Mouse (Mus musculus) MEL-GATA-1-ER (cell line): ENCODE measurements at regions not wholly inside any gene's neighbourhood (a gene's known extent, or its start where the extent isn't known, plus 50 kb on each side); places are given as distances from the start of the nearest gene placed in this dataset.

Experiments used
- DNase-seq: peaks from one replicate; pipeline ENCODE4 v3.0.0-alpha.2; 2012; ENCODE audit warnings: low read depth; ENCODE audit errors: extremely low read depth

GRCm38 (mm10) chr12:73491370-73491769 is 54.8 kb downstream of the Tmem30b start:
- DNase-seq = no peak

DNA sequence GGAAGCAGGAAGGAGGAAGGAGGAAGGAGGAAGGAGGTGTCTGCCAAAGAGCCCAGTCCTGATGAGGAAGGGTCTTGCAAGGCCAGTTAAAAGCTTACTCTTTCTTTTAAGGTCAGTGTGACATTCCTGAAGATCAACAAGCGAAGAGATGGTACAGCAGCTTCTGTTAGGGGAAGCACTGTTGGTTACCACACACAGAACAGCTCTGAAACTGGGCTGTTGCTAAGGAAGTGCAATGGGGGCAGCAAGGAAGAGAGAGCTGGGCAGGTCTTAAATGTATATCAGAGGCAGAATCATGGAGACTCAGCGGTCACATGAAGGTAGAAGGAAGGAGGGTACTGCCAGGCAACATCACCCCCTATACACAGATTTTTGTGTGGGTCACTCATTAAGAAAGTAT is 63.3 kb downstream of the Tmem30b start:
- no peak for DNase-seq

- DNase-seq = no peak
These were observed 63.9 kb downstream of the Tmem30b start for GRCm38 (mm10) chr12:73482275-73482674.

DNA sequence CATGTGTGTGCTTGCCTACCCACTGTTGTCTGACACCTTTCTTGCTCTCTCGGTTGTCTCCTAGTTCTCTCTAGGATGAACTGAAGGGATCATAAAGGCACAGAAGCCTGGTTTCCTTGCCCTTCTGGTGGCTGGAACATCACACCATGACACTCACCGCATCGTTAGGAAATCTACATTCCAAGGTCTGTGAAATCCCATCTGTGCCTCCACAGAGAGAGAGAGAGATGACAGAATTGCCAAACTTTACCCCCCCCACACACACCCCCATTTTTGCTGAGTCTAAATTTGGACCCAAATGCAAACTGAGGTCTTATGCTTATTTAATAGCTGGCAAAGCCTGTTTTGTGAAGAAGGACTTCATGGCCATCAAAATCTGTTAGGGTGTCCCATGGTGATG is 64.5 kb downstream of the Tmem30b start:
- no peak for DNase-seq

- no peak for DNase-seq
These were observed 65.0 kb downstream of the Tmem30b start for GRCm38 (mm10) chr12:73481165-73481564.

GRCm38 (mm10) chr12:73480610-73480971 is 65.6 kb downstream of the Tmem30b start:
- DNase-seq = no peak

DNA sequence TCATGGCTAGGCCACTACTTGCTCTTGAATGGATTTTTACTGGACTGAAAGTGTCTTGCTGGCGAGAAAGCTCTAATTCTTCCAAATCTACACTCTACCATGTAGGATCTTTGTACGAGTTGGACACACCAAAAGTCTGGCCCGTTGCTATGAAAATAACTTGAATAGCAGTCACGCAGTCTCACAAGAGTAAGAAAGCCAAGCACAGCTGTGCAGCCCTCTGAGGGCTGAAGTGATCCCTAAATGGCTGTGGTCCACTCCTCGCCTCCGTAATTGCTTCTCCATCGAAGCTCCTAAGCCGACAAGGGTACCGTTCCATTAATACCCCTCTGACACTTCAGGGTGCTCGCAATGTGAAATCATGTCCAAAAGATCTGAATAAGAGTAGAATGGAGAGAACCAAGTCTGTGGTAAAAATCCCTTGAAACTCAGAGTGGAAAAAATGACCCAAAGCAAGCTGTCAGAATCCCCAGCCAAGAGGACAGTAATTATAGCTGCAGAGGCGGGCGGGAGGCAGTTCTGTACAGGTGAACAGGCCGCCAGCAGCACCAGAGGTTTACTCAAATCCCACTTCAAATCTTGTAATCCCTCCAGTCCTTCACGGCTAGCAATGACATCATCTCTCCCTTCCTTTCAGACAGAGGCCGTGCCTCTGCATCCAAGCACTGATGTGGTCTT is 66.1 kb downstream of the Tmem30b start:
- no peak for DNase-seq

DNA sequence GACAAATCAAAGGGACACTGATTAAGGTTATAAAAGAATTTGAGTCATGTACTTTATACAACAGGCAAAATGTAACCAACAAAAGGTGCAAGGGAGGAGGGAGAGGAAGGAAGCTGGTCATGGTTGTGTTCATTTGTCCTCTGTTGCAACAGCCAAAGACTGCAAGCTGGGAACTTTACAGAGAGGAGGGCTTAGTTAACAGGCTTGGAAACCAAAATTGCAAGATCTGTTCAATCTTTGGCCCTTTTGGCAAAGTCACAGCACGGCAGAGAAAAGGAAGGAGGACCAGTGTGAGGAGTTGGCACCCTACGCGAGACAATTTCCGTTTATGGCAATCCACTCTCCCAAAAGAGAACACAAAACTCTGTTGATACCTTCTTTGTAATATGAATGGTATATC is 67.6 kb downstream of the Tmem30b start:
- DNase-seq = no peak

- no peak for DNase-seq
These were observed 69.8 kb downstream of the Tmem30b start for GRCm38 (mm10) chr12:73476421-73476858.

DNA sequence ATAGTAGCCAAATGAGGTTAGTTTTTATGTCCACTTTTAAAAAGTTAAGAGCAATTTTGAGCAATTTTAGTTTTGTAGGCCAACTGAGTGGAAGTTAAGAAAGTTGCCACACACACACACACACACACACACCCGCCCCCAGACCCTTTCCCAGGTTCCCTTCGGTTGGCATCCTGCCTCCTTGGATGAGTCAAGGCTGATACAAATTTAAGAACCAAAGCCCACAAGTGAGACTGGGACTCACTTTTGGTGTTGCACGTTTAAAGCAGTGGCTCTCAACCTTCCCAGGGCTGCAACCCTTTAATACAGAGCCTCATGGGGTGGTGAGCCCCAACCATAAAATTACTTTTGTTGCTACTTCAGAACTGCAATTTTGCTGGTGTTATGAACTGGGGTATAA is 70.4 kb downstream of the Tmem30b start:
- no peak for DNase-seq

GRCm38 (mm10) chr12:73475020-73475419 is 71.2 kb downstream of the Tmem30b start:
- peak; percentile 7 for DNase-seq

DNA sequence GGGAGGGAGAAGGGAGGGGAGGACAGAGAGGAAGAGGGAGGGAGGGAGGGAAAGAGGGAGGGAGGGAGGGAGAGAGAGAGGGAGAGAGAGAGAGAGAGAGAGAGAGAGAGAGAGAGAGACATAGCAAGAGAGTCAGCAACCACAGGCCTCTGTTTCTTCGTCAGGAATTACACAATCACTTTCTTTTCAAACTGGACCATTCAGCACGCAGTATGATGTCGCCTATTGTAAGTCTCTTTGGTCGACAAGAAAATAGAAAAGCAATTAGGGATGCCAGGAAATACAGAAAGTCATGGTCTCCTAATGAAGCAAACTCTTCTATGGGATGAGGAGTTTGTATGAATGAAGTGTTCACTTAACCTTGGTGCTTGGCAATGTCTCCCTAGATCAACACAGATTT is 73.1 kb downstream of the Tmem30b start:
- no peak for DNase-seq

DNA sequence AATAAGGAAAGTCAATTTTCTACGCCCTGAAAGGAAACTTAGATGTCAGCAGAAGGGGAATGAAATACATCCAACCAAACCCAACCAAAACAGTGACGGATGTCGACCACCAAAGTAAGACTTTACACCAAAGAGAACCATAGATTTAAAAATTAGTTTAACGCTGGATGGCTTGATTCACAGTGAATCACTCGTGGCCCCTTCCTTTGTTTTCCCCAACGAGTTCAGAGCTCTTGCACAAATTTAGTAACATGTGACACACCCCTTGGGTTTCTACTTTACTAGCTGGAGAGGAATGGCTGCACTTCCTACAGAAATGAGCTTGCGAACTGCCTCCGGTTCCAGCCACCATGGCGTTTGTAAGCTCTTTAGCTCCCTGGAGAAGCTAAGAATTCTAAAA is 74.2 kb downstream of the Tmem30b start:
- DNase-seq = no peak

GRCm38 (mm10) chr12:73466484-73466883 is 79.7 kb downstream of the Tmem30b start:
- DNase-seq = no peak

GRCm38 (mm10) chr12:73465975-73466374 is 80.2 kb downstream of the Tmem30b start:
- DNase-seq = no peak

DNA sequence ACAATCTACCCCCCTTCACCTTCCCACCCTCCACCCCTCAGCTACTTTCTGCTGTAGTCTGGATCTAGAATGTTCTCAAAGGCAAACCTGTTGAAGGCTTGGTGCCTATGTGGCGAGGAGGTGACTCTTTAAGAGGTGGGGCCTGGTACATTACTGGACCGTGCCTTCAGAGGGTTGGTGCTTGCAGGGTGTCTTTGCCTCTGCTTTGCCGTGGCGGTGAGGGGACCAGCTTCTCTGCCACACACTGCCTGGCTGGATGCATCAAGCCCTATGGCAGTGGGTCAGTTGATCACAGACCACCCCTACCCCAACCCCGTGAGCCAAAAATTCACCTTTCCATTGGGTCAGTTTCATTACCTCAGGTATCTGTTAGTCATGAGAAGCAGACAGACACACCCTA is 81.9 kb downstream of the Tmem30b start:
- DNase-seq = no peak

GRCm38 (mm10) chr12:73462091-73462490 is 84.1 kb downstream of the Tmem30b start:
- DNase-seq = no peak

- no peak for DNase-seq
These were observed 85.9 kb downstream of the Tmem30b start for GRCm38 (mm10) chr12:73460291-73460761.

- DNase-seq = no peak
These were observed 94.9 kb downstream of the Tmem30b start for GRCm38 (mm10) chr12:73451257-73451656.

DNA sequence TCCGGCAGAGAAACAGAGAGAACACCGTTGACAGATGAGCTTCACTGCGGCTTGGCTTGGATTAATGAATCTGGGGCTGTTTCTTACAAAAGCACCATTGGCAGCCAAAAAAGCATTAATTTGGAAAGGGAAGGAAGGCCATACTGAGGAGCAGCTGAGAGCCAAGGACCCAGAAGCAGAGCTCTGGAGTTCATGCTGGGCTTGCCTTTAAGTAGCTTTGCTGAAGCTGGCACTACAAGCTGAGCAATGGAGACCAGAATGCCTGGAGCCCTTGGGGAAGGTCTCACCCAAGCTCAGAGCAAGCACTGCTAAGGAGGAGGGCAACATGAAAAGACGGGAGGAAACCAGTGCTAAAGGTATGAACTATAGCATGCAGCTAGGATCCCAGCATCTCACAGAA is 95.7 kb downstream of the Tmem30b start:
- DNase-seq = no peak

DNA sequence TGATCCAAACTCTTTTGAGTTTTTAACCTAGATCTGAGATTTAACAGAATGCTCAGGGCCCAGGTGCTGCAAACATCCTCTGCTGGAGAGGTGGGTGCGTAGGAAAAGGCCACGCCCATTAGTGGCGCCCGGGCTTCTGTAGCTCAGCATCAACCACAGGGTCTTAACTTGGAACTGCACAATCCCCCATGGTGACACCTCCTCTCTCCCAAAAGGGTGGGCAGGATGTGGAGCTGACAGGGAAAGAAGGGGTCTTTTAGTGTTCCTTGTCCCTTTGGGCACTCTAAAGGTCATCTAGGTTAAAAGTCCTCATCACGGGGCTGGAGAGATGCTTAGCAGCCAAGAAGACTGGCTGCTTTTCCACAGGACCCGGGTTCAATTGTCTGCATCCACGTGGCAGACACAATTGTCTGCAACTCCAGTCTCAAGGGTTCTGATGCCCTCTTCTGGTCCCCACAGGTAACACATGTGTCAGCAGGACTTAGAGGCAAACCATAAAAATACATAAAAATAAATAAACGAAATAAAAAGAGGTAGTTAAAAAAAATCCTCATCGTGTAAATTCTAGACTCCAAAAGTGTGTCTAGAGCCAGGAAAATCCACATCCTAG is 96.2 kb downstream of the Tmem30b start:
- DNase-seq = peak; percentile 30

DNA sequence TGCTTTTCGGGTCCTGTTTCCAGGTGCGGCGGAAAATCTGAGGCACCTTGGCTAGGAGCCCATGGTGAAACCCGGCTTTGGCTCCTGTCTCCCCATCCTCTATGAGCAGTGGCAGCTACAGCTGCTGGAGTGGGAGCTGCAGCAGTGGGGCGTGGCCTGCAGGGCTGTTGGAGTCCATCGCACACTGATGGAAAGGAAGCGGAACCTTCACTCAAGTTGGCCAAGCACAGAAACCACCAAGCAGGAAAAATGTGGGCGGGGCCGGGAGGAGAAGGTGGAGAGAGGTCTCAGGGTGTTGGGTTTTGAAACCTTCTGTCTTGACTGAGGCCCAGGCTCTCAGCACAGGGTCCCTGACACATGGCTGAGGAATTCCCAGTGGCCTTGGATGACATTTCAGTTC is 97.1 kb downstream of the Tmem30b start:
- no peak for DNase-seq

- no peak for DNase-seq
These were observed 97.7 kb downstream of the Tmem30b start for GRCm38 (mm10) chr12:73448388-73448965.
